Comparison of ENCODE assay signal across 9 mouse cellular contexts in the genomic region with DNA sequence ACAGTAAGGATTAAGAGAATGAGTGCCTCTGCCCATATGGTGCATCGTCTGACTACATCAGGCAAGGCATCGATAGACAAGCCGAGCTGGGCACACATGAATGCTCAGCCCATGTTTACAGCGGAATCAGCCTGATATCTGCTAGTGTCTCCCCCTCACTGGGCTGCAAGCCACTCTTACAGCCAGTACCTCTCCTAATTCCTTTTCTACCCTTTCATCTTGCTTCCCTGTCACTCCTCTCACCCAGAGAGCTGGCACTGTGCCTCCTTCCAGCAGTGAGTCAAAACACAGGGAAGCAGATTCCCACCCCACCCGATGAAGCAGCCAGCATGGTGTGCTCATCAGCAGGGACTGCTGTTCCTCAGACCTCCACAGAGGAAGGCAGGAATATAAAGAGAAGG.
DNase-seq lines count a peak whose midpoint lies in the region; ATAC-seq lines count a peak whose summit lies in the region.
"Had no signal": no experiment of that assay in that cellular context is flagged by ENCODE, and none has a peak within 500 bp of the region (broad histone marks: within the 10 kb centered on the region; RNA-seq: fewer than 3 reads in every experiment).

No protein-coding gene starts in this region.

- WGBS in limb, embryonic 11.5 days = 87% methylated on average over 5 of the region's 5 CpGs
- whole genome bisulfite sequencing in limb, embryonic 10.5 days = 90% methylated on average over 5 of the region's 5 CpGs
- 62% methylated on average over 5 of the region's 5 CpGs for WGBS in neural tube, embryonic 15.5 days

- no peaks in the 10 kb centered on the region for H3K36me3 ChIP-seq in limb, embryonic 11.5 days (ENCODE audit: control insufficient read depth, insufficient read depth, low read length)
- H3K36me3 ChIP-seq in limb, embryonic 10.5 days = no peaks in the 10 kb centered on the region
- H3K36me3 ChIP-seq in neural tube, embryonic 15.5 days = no peaks in the 10 kb centered on the region

- no peaks in the 10 kb centered on the region for H3K9me3 ChIP-seq in limb, embryonic 11.5 days (ENCODE audit: control insufficient read depth, low read length)
- no peaks in the 10 kb centered on the region for H3K9me3 ChIP-seq in limb, embryonic 10.5 days (replicated peaks)
- no peaks in the 10 kb centered on the region for H3K9me3 ChIP-seq in neural tube, embryonic 15.5 days (replicated peaks)

- no peak for ATAC-seq in limb, embryonic 11.5 days (ENCODE audit: insufficient number of reproducible peaks, low FRiP score, low TSS enrichment, low read depth)
- ATAC-seq in neural tube, embryonic 15.5 days (ENCODE audit: low FRiP score) = 0 out of 2 replicates have a peak, but pooled peaks have one; percentile 38

- no peak overlapping the region for H3K4me3 ChIP-seq in limb, embryonic 11.5 days (ENCODE audit: low read depth, low read length)
- no peak overlapping the region for H3K4me3 ChIP-seq in limb, embryonic 10.5 days
- H3K4me3 ChIP-seq in neural tube, embryonic 15.5 days (replicated peaks) = no peak overlapping the region

- no peaks in the 10 kb centered on the region for H3K27me3 ChIP-seq in limb, embryonic 11.5 days (ENCODE audit: control insufficient read depth, insufficient read depth, low read length)
- H3K27me3 ChIP-seq in limb, embryonic 10.5 days (ENCODE audit: low read depth, poor library complexity, severe bottlenecking) = no peaks in the 10 kb centered on the region
- no peaks in the 10 kb centered on the region for H3K27me3 ChIP-seq in neural tube, embryonic 15.5 days (replicated peaks)

- 0 out of 2 replicates have a peak overlapping the region, but pooled peaks have one; percentile 9 for H3K9ac ChIP-seq in limb, embryonic 11.5 days (ENCODE audit: low read length)
- no peak overlapping the region for H3K9ac ChIP-seq in neural tube, embryonic 15.5 days (replicated peaks)

- DNase-seq in limb, embryonic 11.5 days (ENCODE audit: low spot score) = no peak
- DNase-seq in limb, embryonic 10.5 days (ENCODE audit: low spot score) = no peak
- DNase-seq in cerebellum, postnatal 14 days = peak; percentile 70 to 71
- DNase-seq in layer of hippocampus, adult 8-10 months (ENCODE audit: low spot score in 2 of 2) = peak; percentile 62 to 68
- DNase-seq in adipocyte (ENCODE audit: low spot score) = no peak
- DNase-seq in embryo, embryonic 9.5 days (ENCODE audit: extremely low spot score) = no peak
- no peak for DNase-seq in kidney, postnatal 36 days

- H3K4me2 ChIP-seq in limb, embryonic 11.5 days (ENCODE audit: low read depth, severe bottlenecking) = no peak overlapping the region
- 0 out of 2 replicates have a peak overlapping the region, but pooled peaks have one; percentile 2 for H3K4me2 ChIP-seq in neural tube, embryonic 15.5 days

- no peak overlapping the region for H3K27ac ChIP-seq in limb, embryonic 11.5 days (replicated peaks; ENCODE audit: low read depth, low read length)
- H3K27ac ChIP-seq in limb, embryonic 10.5 days = no peak overlapping the region
- H3K27ac ChIP-seq in neural tube, embryonic 15.5 days (replicated peaks) = peak overlapping the region; percentile 33; the same call in 1 of the 2 replicates
- H3K27ac ChIP-seq: kidney, postnatal 0 days had no signal

- H3K4me1 ChIP-seq in limb, embryonic 11.5 days (ENCODE audit: control insufficient read depth, insufficient read depth, low read length) = no peaks in the 10 kb centered on the region
- H3K4me1 ChIP-seq in limb, embryonic 10.5 days = no peaks in the 10 kb centered on the region
- peaks cover 6% of the 10 kb centered on the region; the same call in 1 of the 2 replicates for H3K4me1 ChIP-seq in neural tube, embryonic 15.5 days

Comparison
In these comparisons a context has a peak if more than half of its experiments do, and no peak if none do; other contexts are left out.
1. DNase-seq: peak in cerebellum, postnatal 14 days (2 of 2) and layer of hippocampus, adult 8-10 months (2 of 2); none in limb, embryonic 11.5 days (single experiment), limb, embryonic 10.5 days (single experiment), adipocyte (single experiment), embryo, embryonic 9.5 days (single experiment) and kidney, postnatal 36 days (0 of 2).